Mouse (Mus musculus): ENCODE data around the gene Gabarapl1. TPM values are rescaled to one million over a fixed set of nuclear protein-coding genes. Genes with fewer than 3 reads are reported as not detected.
"Not testable (repeated sequence)": the region's sequence is repeated elsewhere in the genome, so short reads cannot be mapped to it uniquely, and the experiment has no call there.

Gene Gabarapl1
- polyA plus RNA-seq (2015; fragmentation: Nextera tagmentation; extraction: Ambion mirVana), result 203 and 217 TPM in 2 replicates

DNA sequence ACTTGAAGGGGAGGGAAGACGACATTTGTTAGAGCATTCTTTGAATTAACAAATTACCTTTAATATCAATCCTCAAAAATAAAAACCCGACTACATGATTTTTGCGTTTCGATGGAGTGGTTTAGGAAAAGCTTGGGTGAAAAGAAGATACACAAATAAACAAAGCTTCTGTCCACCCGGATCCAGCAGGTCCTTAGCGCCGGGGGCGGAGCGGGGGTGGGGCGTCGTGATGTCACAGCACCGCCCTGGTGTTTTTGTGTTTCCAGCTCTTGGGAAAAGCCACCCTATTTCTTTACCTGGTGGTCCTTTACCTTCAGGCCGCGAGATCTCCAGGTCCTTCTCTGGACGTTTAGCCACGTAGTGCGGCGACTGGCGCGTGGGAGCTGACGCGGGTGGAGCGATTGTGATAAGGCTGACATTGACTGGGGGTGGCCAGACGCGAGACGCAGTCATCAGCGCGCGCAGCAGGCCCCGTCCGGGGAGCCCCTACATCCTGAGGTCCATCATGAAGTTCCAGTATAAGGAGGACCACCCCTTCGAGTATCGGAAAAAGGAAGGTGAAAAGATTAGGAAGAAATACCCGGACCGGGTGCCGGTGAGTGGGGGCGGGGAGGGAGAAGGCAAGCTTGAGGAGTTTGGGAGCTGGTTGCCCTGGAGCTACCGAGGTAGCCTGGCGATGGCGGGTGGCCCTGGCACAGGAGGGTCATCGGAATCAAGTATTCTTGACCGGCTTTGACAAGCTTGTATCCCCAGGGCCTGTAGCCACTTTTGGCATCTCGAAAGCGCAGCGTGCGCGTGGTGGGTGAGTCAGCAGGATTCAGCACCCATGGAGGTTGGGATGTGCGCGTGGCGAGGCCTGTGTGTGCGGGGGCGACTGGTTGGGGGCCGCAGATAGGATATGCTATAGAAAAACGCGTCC, at the start of gene Gabarapl1:
Gene Gabarapl1, plus strand, starts transcription at position 219 of the 919 bp plus-strand sequence.
- under 1% methylated on average over 55 of the region's 55 CpGs for WGBS
- H3K27me3 ChIP-seq (replicated peaks; ENCODE audit: control insufficient read depth, insufficient read depth, low read length), result no peaks in the 10 kb centered on the region

DNA sequence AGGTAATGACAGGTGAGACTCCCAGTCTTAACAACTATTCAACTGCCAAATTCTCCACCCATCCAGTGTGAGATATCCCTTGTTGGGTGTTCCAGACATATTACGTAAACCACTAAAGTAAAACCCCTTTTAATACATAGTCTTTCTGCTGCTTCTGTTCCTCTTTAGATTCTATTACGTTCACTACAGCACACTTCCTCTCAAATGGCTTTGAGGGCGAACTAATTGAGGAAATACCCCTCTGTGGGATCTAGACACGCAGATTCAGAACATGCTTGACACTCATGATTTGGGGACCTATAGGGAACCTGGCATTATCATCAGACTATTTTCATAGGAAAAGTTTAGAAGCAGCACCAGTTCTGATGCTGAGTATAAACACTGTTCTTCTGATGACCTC, 38.0 kb upstream of the Gabarapl1 start:
- H3K4me3 ChIP-seq (replicated peaks; ENCODE audit: low read length), result no peak overlapping the region
- no peaks in the 10 kb centered on the region for H3K36me3 ChIP-seq (ENCODE audit: control insufficient read depth, insufficient read depth)
- WGBS, result 87% methylated on average over 4 of the region's 4 CpGs
- H3K9me3 ChIP-seq (ENCODE audit: control insufficient read depth, low read length), result no peaks in the 10 kb centered on the region
- H3K4me1 ChIP-seq (replicated peaks; ENCODE audit: control insufficient read depth, insufficient read depth, low read length), result no peaks in the 10 kb centered on the region
- no peak for ATAC-seq
- H3K27ac ChIP-seq (ENCODE audit: low read length), result no peak overlapping the region
- H3K27me3 ChIP-seq (replicated peaks; ENCODE audit: control insufficient read depth, insufficient read depth, low read length), result no peaks in the 10 kb centered on the region
- no peak overlapping the region for H3K9ac ChIP-seq (replicated peaks; ENCODE audit: low read depth, low read length)
- no peak overlapping the region for H3K4me2 ChIP-seq (ENCODE audit: low read length)

More for the DNA sequence above, at the start of gene Gabarapl1:
- Histone ChIP-seq H3K9me3 (ENCODE audit: control insufficient read depth, low read length) (no peaks in the 10 kb centered on the region), H3K4me3 (replicated peaks; ENCODE audit: low read length) (peak within 1 kb of the TSS; percentile 72), H3K36me3 (ENCODE audit: control insufficient read depth, insufficient read depth) (peaks cover under 1% of the 10 kb centered on the region; the same call in 1 of the 2 replicates), H3K9ac (replicated peaks; ENCODE audit: low read depth, low read length) (peak within 1 kb of the TSS; percentile 82), H3K4me2 (ENCODE audit: low read length) (peak within 1 kb of the TSS; percentile 57), H3K27ac (ENCODE audit: low read length) (peak within 1 kb of the TSS; percentile 76), H3K4me1 (replicated peaks; ENCODE audit: control insufficient read depth, insufficient read depth, low read length) (peaks cover 25% of the 10 kb centered on the region)
- peak; percentile 85 for ATAC-seq

DNA sequence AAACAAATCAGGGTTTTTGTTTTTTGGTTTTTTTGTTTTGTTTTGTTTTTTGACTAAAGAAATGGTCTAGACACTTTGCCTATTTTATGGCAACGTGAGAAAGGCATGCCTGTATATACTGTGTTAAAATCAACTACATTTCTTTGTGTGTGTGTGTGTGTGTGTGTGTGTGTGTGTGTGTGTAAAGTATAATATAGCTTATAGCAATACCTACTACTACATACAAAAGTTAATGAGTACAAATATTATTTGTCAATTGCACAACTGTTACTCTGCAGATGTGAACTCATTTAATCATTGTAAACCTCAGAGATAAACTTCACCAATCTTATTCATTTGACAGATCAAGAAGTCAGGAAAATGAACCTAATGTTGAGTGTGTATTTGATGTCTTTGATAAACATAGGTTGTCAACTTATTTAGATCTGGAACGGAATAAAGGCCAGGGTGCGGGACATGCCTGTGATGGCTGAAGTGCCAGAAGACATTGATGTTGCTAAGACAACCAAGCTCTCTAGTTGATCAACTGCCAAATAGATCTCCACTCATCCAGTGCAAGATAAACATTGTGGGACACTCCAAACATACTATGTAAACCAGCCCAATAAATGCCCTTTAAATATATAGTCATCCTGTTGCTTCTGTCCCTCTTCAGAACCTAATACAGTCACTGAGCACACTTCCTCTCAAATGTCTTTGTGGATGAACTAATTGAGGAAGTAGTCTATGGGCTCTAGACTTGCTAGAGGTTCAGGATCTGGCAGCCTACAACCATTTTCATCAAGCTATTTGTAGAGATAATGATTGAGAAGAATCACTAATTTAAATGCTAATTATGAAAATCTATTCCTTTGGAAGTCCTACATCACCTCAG, 35.4 kb upstream of the Gabarapl1 start:
- Histone ChIP-seq H3K9ac (replicated peaks; ENCODE audit: low read depth, low read length) (no peak overlapping the region), H3K4me2 (ENCODE audit: low read length) (no peak overlapping the region), H3K27ac (ENCODE audit: low read length) (no peak overlapping the region), H3K27me3 (replicated peaks; ENCODE audit: control insufficient read depth, insufficient read depth, low read length) (no peaks in the 10 kb centered on the region), H3K9me3 (ENCODE audit: control insufficient read depth, low read length) (no peaks in the 10 kb centered on the region), H3K36me3 (ENCODE audit: control insufficient read depth, insufficient read depth) (no peaks in the 10 kb centered on the region), H3K4me3 (replicated peaks; ENCODE audit: low read length) (no peak overlapping the region), H3K4me1 (replicated peaks; ENCODE audit: control insufficient read depth, insufficient read depth, low read length) (no peaks in the 10 kb centered on the region)
- no peak for ATAC-seq
- 92% methylated on average over 3 of the region's 3 CpGs for WGBS

DNA sequence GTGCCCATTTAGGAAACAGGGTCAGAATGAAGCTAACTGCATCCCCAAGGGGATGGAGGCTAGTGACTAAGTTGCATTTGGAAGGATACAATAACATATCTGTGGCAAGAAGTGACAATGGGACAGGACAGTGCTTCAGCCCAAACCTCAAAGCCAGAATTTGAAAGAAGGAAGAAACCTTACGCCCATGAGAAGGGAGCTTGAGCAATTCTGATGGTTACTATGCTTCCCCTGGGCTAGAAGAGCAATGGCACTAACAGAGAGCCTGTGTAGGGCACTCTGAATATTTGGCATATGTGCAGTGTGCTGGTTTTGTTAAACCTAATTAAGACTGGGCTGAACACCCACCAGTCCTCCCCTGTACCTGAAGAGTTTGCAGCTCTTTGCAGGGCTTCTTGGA, 33.4 kb upstream of the Gabarapl1 start:
- not testable (repeated sequence) for H3K36me3 ChIP-seq (ENCODE audit: control insufficient read depth, insufficient read depth); H3K27me3 ChIP-seq (replicated peaks; ENCODE audit: control insufficient read depth, insufficient read depth, low read length); H3K27ac ChIP-seq (ENCODE audit: low read length); H3K9ac ChIP-seq (replicated peaks; ENCODE audit: low read depth, low read length); H3K4me2 ChIP-seq (ENCODE audit: low read length); ATAC-seq; H3K4me3 ChIP-seq (replicated peaks; ENCODE audit: low read length); H3K9me3 ChIP-seq (ENCODE audit: control insufficient read depth, low read length); H3K4me1 ChIP-seq (replicated peaks; ENCODE audit: control insufficient read depth, insufficient read depth, low read length)
- WGBS, result 74% methylated on average over 1 of the region's 1 CpGs

DNA sequence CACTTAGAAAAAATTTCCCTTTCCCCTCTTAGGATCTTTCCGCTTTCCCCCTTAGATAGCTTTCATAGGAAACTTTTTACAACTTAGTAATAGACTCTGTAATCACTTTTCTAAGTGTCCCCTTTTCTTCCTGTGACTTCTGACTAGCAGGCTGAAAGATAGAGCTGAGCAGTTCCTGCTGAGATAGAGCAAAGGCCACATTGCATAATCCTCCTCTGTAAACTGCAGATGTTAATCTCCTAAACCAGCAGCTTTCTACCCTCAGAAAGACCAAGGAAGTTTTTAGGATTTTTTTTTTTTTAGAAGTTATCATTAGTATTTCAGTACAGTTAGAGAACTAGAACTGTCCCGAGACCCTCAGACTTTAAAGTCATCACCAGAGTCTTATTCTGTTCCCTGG, 29.5 kb upstream of the Gabarapl1 start:
- Histone ChIP-seq H3K4me3 (replicated peaks; ENCODE audit: low read length) (no peak overlapping the region), H3K27me3 (replicated peaks; ENCODE audit: control insufficient read depth, insufficient read depth, low read length) (no peaks in the 10 kb centered on the region), H3K4me1 (replicated peaks; ENCODE audit: control insufficient read depth, insufficient read depth, low read length) (no peaks in the 10 kb centered on the region), H3K27ac (ENCODE audit: low read length) (no peak overlapping the region), H3K4me2 (ENCODE audit: low read length) (no peak overlapping the region), H3K9me3 (ENCODE audit: control insufficient read depth, low read length) (0 out of 2 replicates have a peak, but pooled peaks cover 4% of the 10 kb centered on the region), H3K9ac (replicated peaks; ENCODE audit: low read depth, low read length) (no peak overlapping the region), H3K36me3 (ENCODE audit: control insufficient read depth, insufficient read depth) (no peaks in the 10 kb centered on the region)
- no peak for ATAC-seq
- WGBS, result 83% methylated on average over 2 of the region's 2 CpGs

DNA sequence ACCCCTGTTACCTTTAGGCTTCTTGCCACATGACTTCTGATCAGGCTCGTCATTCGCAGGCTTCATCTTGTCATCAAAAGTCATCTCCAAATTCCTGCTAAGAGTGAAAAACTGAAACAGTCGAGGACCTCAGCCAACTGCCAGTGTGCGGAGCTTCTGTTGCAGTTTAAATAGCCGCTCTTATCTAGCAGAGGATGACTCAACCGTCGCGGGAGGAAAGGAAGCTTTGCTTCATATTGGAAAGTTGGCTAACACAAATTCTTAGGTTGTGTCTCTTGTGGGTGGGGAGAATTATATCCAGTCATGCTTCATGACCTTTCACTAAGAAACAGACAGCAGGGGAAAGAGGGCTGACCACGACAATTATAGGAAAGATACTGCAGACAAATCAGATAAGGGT, 25.9 kb upstream of the Gabarapl1 start, which contains the start of gene Olr1:
Gene Olr1, minus strand, starts transcription at position 142 of the 400 bp plus-strand sequence.
- 88% methylated on average over 9 of the region's 9 CpGs for WGBS

DNA sequence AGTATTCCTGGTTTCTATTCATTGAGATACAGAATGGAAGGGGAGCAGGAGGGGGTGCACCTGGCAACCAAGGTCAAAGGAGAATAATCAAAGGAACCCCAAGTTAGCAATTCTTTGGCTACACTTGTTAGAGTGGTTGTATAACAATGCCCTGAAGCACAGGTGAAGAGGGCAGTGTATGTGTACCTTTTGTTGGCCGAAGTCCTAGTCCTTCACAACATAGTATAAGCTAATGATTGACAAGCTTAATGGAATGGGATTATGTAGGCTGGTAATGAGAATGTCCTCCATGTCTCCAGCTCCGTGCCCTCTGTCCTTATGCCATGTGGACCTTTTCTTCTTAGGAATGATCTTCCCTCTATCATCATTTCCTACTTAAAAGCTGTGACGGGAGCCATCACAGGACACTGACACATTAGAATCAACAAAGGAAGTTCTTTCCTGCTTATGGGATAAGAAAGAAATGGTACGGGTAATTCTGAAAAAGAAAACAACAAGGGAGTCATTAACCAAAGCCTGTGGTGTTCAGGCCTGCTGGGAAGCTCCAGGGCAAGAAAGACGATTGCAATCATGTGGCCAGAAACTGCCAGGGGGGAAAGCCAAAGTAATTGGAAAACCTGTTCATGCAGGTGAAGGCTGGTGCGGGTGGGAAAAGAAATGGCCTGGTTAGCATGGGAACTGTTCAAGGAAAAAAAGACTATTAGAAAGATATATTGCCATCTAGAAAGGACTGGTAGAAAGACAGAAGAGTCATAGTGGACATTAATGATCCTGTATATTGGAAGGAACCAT, 22.6 kb upstream of the Gabarapl1 start:
- H3K9me3 ChIP-seq (ENCODE audit: control insufficient read depth, low read length), result no peaks in the 10 kb centered on the region
- no peak overlapping the region for H3K9ac ChIP-seq (replicated peaks; ENCODE audit: low read depth, low read length)
- no peaks in the 10 kb centered on the region for H3K36me3 ChIP-seq (ENCODE audit: control insufficient read depth, insufficient read depth)
- no peak overlapping the region for H3K27ac ChIP-seq (ENCODE audit: low read length)
- no peak overlapping the region for H3K4me2 ChIP-seq (ENCODE audit: low read length)
- no peak overlapping the region for H3K4me3 ChIP-seq (replicated peaks; ENCODE audit: low read length)
- ATAC-seq, result no peak
- H3K4me1 ChIP-seq (replicated peaks; ENCODE audit: control insufficient read depth, insufficient read depth, low read length), result no peaks in the 10 kb centered on the region
- 67% methylated on average over 6 of the region's 6 CpGs for WGBS
- no peaks in the 10 kb centered on the region for H3K27me3 ChIP-seq (replicated peaks; ENCODE audit: control insufficient read depth, insufficient read depth, low read length)

More for the DNA sequence above, 25.9 kb upstream of the Gabarapl1 start, which contains the start of gene Olr1:
- Histone ChIP-seq H3K27me3 (replicated peaks; ENCODE audit: control insufficient read depth, insufficient read depth, low read length) (no peaks in the 10 kb centered on the region), H3K4me3 (replicated peaks; ENCODE audit: low read length) (no peak within 1 kb of the TSS), H3K36me3 (ENCODE audit: control insufficient read depth, insufficient read depth) (no peaks in the 10 kb centered on the region), H3K4me2 (ENCODE audit: low read length) (no peak within 1 kb of the TSS), H3K9me3 (ENCODE audit: control insufficient read depth, low read length) (0 out of 2 replicates have a peak, but pooled peaks cover 4% of the 10 kb centered on the region), H3K4me1 (replicated peaks; ENCODE audit: control insufficient read depth, insufficient read depth, low read length) (no peaks in the 10 kb centered on the region), H3K27ac (ENCODE audit: low read length) (no peak within 1 kb of the TSS), H3K9ac (replicated peaks; ENCODE audit: low read depth, low read length) (no peak within 1 kb of the TSS)
- ATAC-seq, result no peak

DNA sequence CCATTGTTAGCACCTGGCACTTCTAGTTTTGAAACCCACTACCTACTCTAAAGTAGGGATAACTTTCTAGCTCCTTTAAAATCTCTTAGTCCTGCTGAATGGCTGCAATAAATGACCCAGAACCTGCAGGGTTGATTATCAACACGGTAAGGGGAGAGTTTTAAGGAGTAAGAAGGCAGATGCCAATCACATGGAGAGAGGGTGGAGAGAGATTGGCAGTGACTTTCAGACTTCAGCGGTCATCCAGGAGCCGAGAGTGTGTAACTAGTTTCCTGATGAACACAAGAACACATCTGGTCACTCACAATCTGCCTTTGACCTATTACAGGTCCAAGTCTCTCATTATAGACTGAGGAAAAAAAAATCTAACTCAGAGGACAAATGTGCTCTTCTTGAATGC, 20.6 kb upstream of the Gabarapl1 start, which contains the start of gene Tmem52b:
Gene Tmem52b, plus strand, starts transcription at position 189 of the 400 bp plus-strand sequence.
- no peaks in the 10 kb centered on the region for H3K4me1 ChIP-seq (replicated peaks; ENCODE audit: control insufficient read depth, insufficient read depth, low read length)
- H3K27me3 ChIP-seq (replicated peaks; ENCODE audit: control insufficient read depth, insufficient read depth, low read length), result no peaks in the 10 kb centered on the region
- no peak within 1 kb of the TSS for H3K4me2 ChIP-seq (ENCODE audit: low read length)
- no peak within 1 kb of the TSS for H3K9ac ChIP-seq (replicated peaks; ENCODE audit: low read depth, low read length)
- H3K9me3 ChIP-seq (ENCODE audit: control insufficient read depth, low read length), result no peaks in the 10 kb centered on the region
- no peaks in the 10 kb centered on the region for H3K36me3 ChIP-seq (ENCODE audit: control insufficient read depth, insufficient read depth)
- no peak within 1 kb of the TSS for H3K27ac ChIP-seq (ENCODE audit: low read length)
- 85% methylated on average over 3 of the region's 3 CpGs for WGBS
- H3K4me3 ChIP-seq (replicated peaks; ENCODE audit: low read length), result no peak within 1 kb of the TSS
- ATAC-seq, result no peak

All from forebrain, embryonic 16.5 days (tissue).